Mouse (Mus musculus) hindbrain, embryonic 10.5 days (tissue): ENCODE data around the gene Kank2. TPM values are rescaled to one million over a fixed set of nuclear protein-coding genes. Genes with fewer than 3 reads are reported as not detected.
A peak's percentile ranks its signal among the peaks of the same experiment; 100 is the strongest.

Experiments
- DNase-seq: peaks from one replicate; pipeline ENCODE4 v3.0.0-alpha.2; 2017; ENCODE audit warnings: low spot score
- H3K27ac ChIP-seq: fragments of 300-500 bp; sonication (generic); 2 replicates; pipeline ENCODE4 v1.5.1; 2016; ENCODE audit warnings: mild to moderate bottlenecking, moderate library complexity
- H3K27me3 ChIP-seq: fragments of 300-500 bp; sonication (generic); 2 replicates; pipeline ENCODE4 v1.6.1; 2016; ENCODE audit warnings: mild to moderate bottlenecking; ENCODE audit not compliant: poor library complexity, insufficient read depth, severe bottlenecking
- H3K36me3 ChIP-seq: fragments of 300-500 bp; sonication (generic); 2 replicates; pipeline ENCODE4 v1.6.1; 2016; ENCODE audit warnings: mild to moderate bottlenecking, moderate library complexity
- H3K4me1 ChIP-seq: fragments of 300-500 bp; sonication (generic); replicated peaks from 2 replicates; pipeline ENCODE4 v1.6.1; 2016; ENCODE audit warnings: mild to moderate bottlenecking
- H3K4me3 ChIP-seq: fragments of 300-500 bp; sonication (generic); 2 replicates; pipeline ENCODE4 v1.5.1; 2016; ENCODE audit warnings: mild to moderate bottlenecking, moderate library complexity
- H3K9me3 ChIP-seq: fragments of 300-500 bp; sonication (generic); 2 replicates; pipeline ENCODE4 v1.6.1; 2016; ENCODE audit warnings: mild to moderate bottlenecking, moderate library complexity
- WGBS: fragments of 180-500 bp; shearing (Covaris S2); methylation state at CpG from one replicate; pipeline ENCODE4 v1.1.7; 2016; 5-methylcytosine and 5-hydroxymethylcytosine counted together
- polyA plus RNA-seq: library from polyadenylated mRNA; unstranded; fragments of >200 nt; fragmentation: Nextera tagmentation; extraction: Ambion mirVana; gene quantifications from 2 replicates; pipeline ENCODE4 v1.2.1, GENCODE M21; 2016

Kank2 gene
- polyA plus RNA-seq, 1 experiment from 2014 or later, result 11.0 TPM

GRCm38 (mm10) chr9:21733446-21733845 is 65.1 kb downstream of the Kank2 start:
- Histone ChIP-seq H3K9me3 (no peaks in the 10 kb centered on the region), H3K27me3 (no peaks in the 10 kb centered on the region), H3K4me1 (peaks cover 5% of the 10 kb centered on the region; the same call in 1 of the 2 replicates), H3K36me3 (peaks cover 100% of the 10 kb centered on the region), H3K27ac (no peak overlapping the region), H3K4me3 (no peak overlapping the region)
- 87% methylated on average over 17 of the region's 17 CpGs for WGBS
- no peak for DNase-seq

- WGBS, result 95% methylated on average over 9 of the region's 9 CpGs
- H3K9me3 ChIP-seq, result no peaks in the 10 kb centered on the region
- no peak overlapping the region for H3K4me3 ChIP-seq
- no peak for DNase-seq
- H3K27me3 ChIP-seq, result no peaks in the 10 kb centered on the region
- peaks cover 5% of the 10 kb centered on the region; the same call in 1 of the 2 replicates for H3K4me1 ChIP-seq
- H3K27ac ChIP-seq, result no peak overlapping the region
- peaks cover 100% of the 10 kb centered on the region for H3K36me3 ChIP-seq
Measured at GRCm38 (mm10) chr9:21732288-21732687, 66.3 kb downstream of the Kank2 start.

- Histone ChIP-seq H3K4me3 (no peak overlapping the region), H3K27me3 (no peaks in the 10 kb centered on the region), H3K4me1 (peaks cover 29% of the 10 kb centered on the region), H3K36me3 (peaks cover 96% of the 10 kb centered on the region), H3K27ac (no peak overlapping the region), H3K9me3 (no peaks in the 10 kb centered on the region)
- no peak for DNase-seq
- WGBS, result 86% methylated on average over 7 of the region's 7 CpGs
Measured at GRCm38 (mm10) chr9:21729264-21729663, 69.3 kb downstream of the Kank2 start.

- 90% methylated on average over 10 of the region's 10 CpGs for WGBS
- Histone ChIP-seq H3K4me1 (peaks cover 29% of the 10 kb centered on the region), H3K9me3 (no peaks in the 10 kb centered on the region)
Measured at GRCm38 (mm10) chr9:21728261-21728832, 70.2 kb downstream of the Kank2 start.

GRCm38 (mm10) chr9:21726218-21726975 is 72.1 kb downstream of the Kank2 start:
- H3K27me3 ChIP-seq, result no peaks in the 10 kb centered on the region
- H3K36me3 ChIP-seq, result peaks cover 67% of the 10 kb centered on the region
- peak overlapping the region; percentile 66; the same call in 1 of the 2 replicates for H3K27ac ChIP-seq
- no peaks in the 10 kb centered on the region for H3K9me3 ChIP-seq
- peaks cover 39% of the 10 kb centered on the region for H3K4me1 ChIP-seq
- no peak for DNase-seq
- H3K4me3 ChIP-seq, result peak overlapping the region; percentile 82
- WGBS, result 83% methylated on average over 14 of the region's 14 CpGs

More at GRCm38 (mm10) chr9:21728261-21728832, 70.2 kb downstream of the Kank2 start:
- no peak for DNase-seq
- H3K36me3 ChIP-seq, result peaks cover 87% of the 10 kb centered on the region
- no peak overlapping the region for H3K4me3 ChIP-seq
- no peaks in the 10 kb centered on the region for H3K27me3 ChIP-seq
- H3K27ac ChIP-seq, result no peak overlapping the region

- Histone ChIP-seq H3K4me1 (peaks cover 43% of the 10 kb centered on the region), H3K4me3 (peak overlapping the region; percentile 82), H3K36me3 (peaks cover 58% of the 10 kb centered on the region), H3K9me3 (no peaks in the 10 kb centered on the region), H3K27ac (peak overlapping the region; percentile 97), H3K27me3 (no peaks in the 10 kb centered on the region)
- no peak for DNase-seq
- 87% methylated on average over 23 of the region's 23 CpGs for WGBS
Measured at GRCm38 (mm10) chr9:21725224-21726121, 73.1 kb downstream of the Kank2 start.

GRCm38 (mm10) chr9:21724147-21724536 is 74.4 kb downstream of the Kank2 start:
- H3K9me3 ChIP-seq, result no peaks in the 10 kb centered on the region
- H3K4me1 ChIP-seq, result peaks cover 37% of the 10 kb centered on the region
- peaks cover 44% of the 10 kb centered on the region for H3K36me3 ChIP-seq
- H3K27ac ChIP-seq, result peak overlapping the region; percentile 97
- no peaks in the 10 kb centered on the region for H3K27me3 ChIP-seq
- 0% methylated on average over 18 of the region's 18 CpGs for WGBS
- DNase-seq, result peak; percentile 95
- H3K4me3 ChIP-seq, result peak overlapping the region; percentile 82

GRCm38 (mm10) chr9:21723377-21724146 is 75.0 kb downstream of the Kank2 start, which contains the start of gene Ldlr:
Gene Ldlr, plus strand, starts transcription at chr9:21723483.
- under 1% methylated on average over 47 of the region's 47 CpGs for WGBS

GRCm38 (mm10) chr9:21721036-21721435 is 77.5 kb downstream of the Kank2 start:
- Histone ChIP-seq H3K4me3 (no peak overlapping the region), H3K27me3 (no peaks in the 10 kb centered on the region), H3K4me1 (peaks cover 30% of the 10 kb centered on the region), H3K36me3 (peaks cover 13% of the 10 kb centered on the region), H3K27ac (peak overlapping the region; percentile 97), H3K9me3 (no peaks in the 10 kb centered on the region)
- no peak for DNase-seq
- 77% methylated on average over 2 of the region's 2 CpGs for WGBS

More at GRCm38 (mm10) chr9:21723377-21724146, 75.0 kb downstream of the Kank2 start, which contains the start of gene Ldlr:
- H3K36me3 ChIP-seq, result peaks cover 39% of the 10 kb centered on the region
- H3K4me3 ChIP-seq, result peak within 1 kb of the TSS; percentile 82
- no peaks in the 10 kb centered on the region for H3K27me3 ChIP-seq
- peak within 1 kb of the TSS; percentile 97 for H3K27ac ChIP-seq
- DNase-seq, result peak; percentile 89
- no peaks in the 10 kb centered on the region for H3K9me3 ChIP-seq
- H3K4me1 ChIP-seq, result peaks cover 37% of the 10 kb centered on the region

GRCm38 (mm10) chr9:21717015-21717414 is 81.5 kb downstream of the Kank2 start:
- Histone ChIP-seq H3K4me3 (no peak overlapping the region), H3K9me3 (0 out of 2 replicates have a peak, but pooled peaks cover 3% of the 10 kb centered on the region), H3K4me1 (0 out of 2 replicates have a peak, but pooled peaks cover 4% of the 10 kb centered on the region), H3K27me3 (no peaks in the 10 kb centered on the region), H3K36me3 (peaks cover 15% of the 10 kb centered on the region), H3K27ac (no peak overlapping the region)
- no peak for DNase-seq
- WGBS, result 93% methylated on average over 2 of the region's 2 CpGs
